Mouse (Mus musculus): ENCODE results near the gene Rest.
"Not testable (repeated sequence)": the region's sequence is repeated elsewhere in the genome, so short reads cannot be mapped to it uniquely, and the experiment has no call there.

Gene Rest

GRCm38 (mm10) chr5:77265081-77265670, at the start of gene Rest:
TSS of gene Rest (plus strand) at chr5:77265491.
- DNase-seq (ENCODE audit: low read depth, low spot score) = no peak

- peak; percentile 77 for DNase-seq (ENCODE audit: low read depth, low spot score)
Observed at GRCm38 (mm10) chr5:77217211-77217610, 48.1 kb upstream of the Rest start.

DNA sequence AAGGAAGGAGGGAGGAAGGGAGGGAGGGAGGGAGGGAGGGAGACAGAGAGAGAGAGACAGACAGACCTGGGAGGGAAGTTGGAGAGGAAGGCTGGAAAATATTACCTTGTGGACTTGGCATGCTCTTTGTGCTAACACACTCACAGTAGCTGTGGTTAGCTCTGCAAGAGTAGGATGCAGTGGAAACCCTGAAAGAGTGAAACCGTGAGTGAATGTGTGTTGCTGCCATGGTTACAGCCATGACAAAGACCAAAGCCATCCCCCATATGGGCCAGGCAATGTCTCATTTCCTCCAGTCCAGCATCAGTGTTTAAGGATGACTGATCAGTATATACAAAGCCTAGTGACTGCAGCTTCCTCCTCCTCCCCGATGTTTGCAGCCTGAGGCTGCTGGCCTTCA, 47.6 kb upstream of the Rest start:
- DNase-seq (ENCODE audit: low read depth, low spot score) = no peak

- no peak for DNase-seq (ENCODE audit: low read depth, low spot score)
Observed at GRCm38 (mm10) chr5:77223043-77223975, 42.0 kb upstream of the Rest start.

- DNase-seq (ENCODE audit: low read depth, low spot score) = no peak
Observed at GRCm38 (mm10) chr5:77228986-77229385, 36.3 kb upstream of the Rest start.

DNA sequence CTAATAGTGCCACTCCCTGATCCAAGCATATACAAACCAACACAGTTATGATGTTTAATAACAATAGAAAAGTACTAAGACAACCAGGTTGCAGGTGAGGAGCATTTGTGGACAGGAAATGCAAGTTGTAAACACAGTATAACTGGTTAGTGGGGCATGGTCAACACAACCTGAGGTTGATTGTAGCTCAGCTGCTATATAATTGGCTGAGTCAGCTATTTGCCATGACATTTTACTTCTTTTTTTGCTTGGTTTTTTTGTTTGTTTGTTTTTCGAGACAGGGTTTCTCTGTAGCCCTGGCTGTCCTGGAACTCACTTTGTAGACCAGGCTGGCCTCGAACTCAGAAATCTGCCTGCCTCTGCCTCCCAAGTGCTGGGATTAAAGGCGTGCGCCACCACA, 33.4 kb upstream of the Rest start:
- DNase-seq (ENCODE audit: low read depth, low spot score) = not testable (repeated sequence)

- no peak for DNase-seq (ENCODE audit: low read depth, low spot score)
Observed at GRCm38 (mm10) chr5:77234921-77235320, 30.4 kb upstream of the Rest start.

GRCm38 (mm10) chr5:77237104-77237503, 28.2 kb upstream of the Rest start:
- no peak for DNase-seq (ENCODE audit: low read depth, low spot score)

DNA sequence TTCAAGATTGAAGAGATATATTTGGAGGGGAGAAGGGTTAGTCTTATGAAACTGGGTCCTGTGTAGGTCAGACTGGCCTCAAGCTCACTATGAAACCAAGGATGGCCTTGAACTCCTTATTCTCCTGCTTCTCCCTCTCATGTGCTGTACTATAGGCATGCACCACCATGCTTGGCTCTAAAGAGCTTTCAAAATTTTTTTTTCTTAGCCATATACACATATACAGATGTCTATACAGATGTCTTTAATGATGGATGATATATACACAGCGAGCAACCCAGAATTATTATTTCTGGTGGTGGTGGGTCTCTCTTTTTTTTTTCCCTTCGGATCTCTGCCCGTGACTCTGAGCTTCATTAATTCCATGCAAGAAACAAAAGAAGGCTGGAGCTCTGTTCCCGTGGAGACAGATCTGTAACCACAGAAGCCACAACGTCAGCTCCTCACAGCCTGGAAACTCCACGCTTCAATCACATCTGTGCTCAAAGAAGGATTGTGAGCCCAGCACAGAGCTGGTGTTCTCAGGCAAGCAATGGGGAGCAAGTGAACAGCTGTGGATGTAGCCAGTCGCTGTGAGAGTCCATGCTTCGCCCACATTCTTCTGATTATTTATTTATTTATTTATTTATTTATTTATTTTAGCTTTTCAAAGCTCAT, 20.8 kb upstream of the Rest start:
- DNase-seq (ENCODE audit: low read depth, low spot score) = no peak

DNA sequence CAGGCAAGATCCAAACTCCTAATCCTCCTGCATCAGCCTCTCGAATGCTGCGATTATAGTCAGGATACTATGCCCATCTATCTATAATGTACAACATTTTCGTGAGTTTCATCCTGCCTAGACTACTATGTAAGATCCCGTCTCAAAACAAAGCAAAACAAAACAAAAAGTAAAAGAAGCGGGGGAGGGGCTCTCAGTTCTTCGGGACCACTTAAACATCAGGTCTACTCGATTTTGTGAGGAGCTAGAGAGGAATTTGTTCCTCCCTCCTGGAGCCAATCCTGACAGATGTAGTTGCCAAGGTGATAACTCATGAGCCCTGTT, 19.9 kb upstream of the Rest start:
- no peak for DNase-seq (ENCODE audit: low read depth, low spot score)

- no peak for DNase-seq (ENCODE audit: low read depth, low spot score)
Observed at GRCm38 (mm10) chr5:77245787-77246671, 19.3 kb upstream of the Rest start.

GRCm38 (mm10) chr5:77250083-77250482, 15.2 kb upstream of the Rest start:
- DNase-seq (ENCODE audit: low read depth, low spot score) = no peak

DNA sequence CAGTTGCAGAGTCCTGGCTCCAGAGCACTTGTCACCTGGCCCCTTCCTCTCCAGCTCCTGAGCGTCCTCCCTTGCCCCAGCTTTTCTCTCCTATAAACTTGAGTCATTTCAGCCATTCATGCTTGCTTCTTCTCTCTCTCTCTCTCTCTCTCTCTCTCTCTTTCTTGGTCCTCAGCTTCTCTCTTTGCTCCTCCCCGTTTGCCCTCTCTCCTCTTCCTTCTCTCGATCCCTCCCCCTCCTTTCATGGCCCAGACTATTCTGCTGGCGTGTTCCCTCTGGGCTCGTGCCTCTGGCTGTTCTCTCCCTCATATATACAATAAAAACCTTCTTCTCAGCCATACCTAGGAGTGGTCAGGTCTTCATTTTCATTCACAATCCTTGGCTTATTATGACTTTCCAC, 13.6 kb upstream of the Rest start:
- DNase-seq (ENCODE audit: low read depth, low spot score) = no peak

- DNase-seq (ENCODE audit: low read depth, low spot score) = no peak
Observed at GRCm38 (mm10) chr5:77252115-77252827, 13.0 kb upstream of the Rest start.

DNA sequence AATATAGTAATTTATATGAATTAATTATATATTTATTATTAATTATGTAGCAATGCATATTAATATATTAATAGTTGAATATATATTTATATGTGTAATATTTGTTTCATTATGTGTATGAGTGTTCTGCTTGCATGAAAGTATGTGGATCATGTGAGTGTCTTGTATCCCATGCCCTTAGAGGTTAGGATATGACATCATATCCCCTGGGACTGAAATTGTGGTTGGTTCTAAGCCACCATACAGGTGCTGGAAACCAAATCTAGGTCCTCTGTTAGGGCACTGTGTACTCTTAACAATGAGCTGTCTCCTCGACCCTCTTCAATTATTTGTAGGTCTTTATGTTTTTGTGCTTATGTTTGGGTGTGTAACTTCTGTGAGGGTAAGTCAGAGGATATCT, 12.1 kb upstream of the Rest start:
- no peak for DNase-seq (ENCODE audit: low read depth, low spot score)

GRCm38 (mm10) chr5:77254402-77254801, 10.9 kb upstream of the Rest start:
- DNase-seq (ENCODE audit: low read depth, low spot score) = no peak

DNA sequence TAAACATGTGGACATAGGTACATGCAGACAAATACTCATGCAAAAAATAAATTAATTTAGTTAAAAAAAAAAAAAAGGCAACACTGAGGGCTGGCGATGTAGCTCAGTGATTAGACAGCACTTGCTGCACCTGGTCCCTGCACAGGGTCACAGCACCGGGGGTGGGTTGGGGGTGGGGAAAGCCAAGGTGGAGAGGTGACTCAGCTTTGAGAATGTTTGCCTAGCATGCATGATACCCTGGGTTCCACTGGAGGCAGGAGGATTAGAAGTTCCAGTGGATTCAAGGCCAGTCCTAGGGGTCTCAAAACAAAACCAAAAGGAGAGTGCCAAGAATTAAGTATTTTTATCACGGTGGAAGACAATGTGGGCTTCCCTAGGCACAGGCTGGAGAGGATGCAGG, 7.7 kb upstream of the Rest start:
- DNase-seq (ENCODE audit: low read depth, low spot score) = no peak

DNA sequence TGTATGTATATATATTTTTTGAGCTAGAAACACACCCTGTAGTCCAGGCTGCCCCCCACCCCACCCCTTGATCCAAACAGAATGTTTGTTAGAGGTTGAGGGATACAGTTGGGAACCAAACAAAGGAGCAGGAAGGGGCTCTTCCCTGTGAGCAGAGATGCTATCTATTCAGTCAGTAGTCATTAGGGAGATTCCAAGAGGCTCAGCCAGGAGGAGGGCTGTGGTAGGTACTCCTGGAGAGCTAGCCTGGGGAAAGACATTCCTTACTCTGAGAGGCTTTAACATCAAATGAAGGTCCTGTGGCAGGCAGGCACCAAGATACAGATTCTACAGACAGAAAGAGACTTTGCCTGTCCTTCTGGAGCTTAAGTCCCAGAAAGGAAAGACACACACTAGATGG, 6.0 kb upstream of the Rest start:
- DNase-seq (ENCODE audit: low read depth, low spot score) = no peak

GRCm38 (mm10) chr5:77260141-77260540, 5.2 kb upstream of the Rest start:
- no peak for DNase-seq (ENCODE audit: low read depth, low spot score)

- DNase-seq (ENCODE audit: low read depth, low spot score) = no peak
Observed at GRCm38 (mm10) chr5:77261137-77261536, 4.2 kb upstream of the Rest start.

GRCm38 (mm10) chr5:77262105-77262504, 3.2 kb upstream of the Rest start:
- no peak for DNase-seq (ENCODE audit: low read depth, low spot score)

Measured in skeletal muscle tissue, adult 2 months (tissue).